Mouse (Mus musculus): ENCODE results near the gene Jhy.

Gene Jhy

DNA sequence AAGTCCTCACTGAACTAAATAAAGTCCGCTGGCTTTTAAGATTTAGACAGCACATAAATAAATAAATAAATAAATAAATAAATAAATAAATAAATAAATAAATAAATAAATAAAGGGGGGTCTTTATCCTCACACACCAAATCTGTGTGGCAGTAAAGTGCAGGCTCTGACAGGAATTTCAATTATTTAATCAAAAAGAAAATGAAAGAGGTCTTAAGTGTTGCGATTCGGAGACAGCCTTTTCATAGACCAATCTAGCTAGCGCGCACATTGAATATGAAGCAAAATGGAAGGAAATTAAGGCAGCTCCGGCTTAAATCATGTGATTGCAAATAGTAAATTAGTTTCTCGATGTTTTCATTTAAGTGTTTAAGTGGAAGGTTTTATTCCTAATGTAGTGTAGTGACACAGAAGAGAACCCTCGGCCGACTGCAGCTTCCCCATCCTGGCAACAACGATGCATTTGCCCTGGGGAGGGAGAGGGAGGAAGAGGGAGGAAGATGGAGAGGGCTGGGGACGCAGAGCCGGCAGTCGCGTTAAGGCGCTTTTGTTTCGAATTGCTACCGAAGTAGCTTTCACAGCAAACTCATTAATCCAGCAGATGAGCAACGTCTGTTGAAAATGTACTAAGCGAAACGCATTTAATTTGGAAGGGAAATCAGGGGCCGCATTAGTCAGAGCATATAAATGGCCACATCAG is 105.3 kb downstream of the Jhy start:
- no peak for DNase-seq (ENCODE audit: low spot score)

GRCm38 (mm10) chr9:40851515-40851914 is 112.4 kb downstream of the Jhy start:
- no peak for DNase-seq (ENCODE audit: low spot score)

Data from layer of hippocampus, adult 11-12 months (tissue).